Mouse (Mus musculus) ES-Bruce4 (cell line): ENCODE measurements around the gene Erlin1.

Experiments used
- CTCF ChIP-seq: IDR thresholded peaks from one replicate; pipeline ENCODE4 v1.8.1; 2011; ENCODE audit warnings: low read depth, low read length
- POLR2A ChIP-seq: IDR thresholded peaks from one replicate; pipeline ENCODE4 v1.8.1; 2011; ENCODE audit warnings: low read length; ENCODE audit not compliant: insufficient read depth

DNA sequence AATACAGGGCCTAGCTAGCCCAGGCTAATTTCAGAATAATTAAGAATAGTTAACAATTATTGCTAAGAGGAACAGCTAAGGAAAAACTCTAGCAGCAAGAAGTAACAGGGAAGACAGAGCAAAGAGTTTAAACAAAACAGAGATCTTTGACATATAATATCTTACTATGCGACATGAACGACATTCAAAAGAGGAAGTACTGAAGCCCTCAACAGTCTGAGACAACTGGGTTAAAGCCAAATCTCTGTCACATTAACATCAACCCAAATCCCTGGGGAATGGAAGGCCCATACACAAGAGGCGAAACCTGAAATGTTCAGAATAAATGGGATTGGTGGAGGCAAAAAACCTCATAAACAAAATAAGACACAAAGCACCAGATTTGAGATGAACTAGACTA lies 23.7 kb downstream of the Erlin1 start:
- TF ChIP-seq CTCF (no peak), POLR2A (no peak)
